Mouse (Mus musculus): ENCODE results near the gene Wdr41. TPM values are rescaled to one million over a fixed set of nuclear protein-coding genes. Genes with fewer than 3 reads are reported as not detected.
A peak's percentile ranks its signal among the peaks of the same experiment; 100 is the strongest.

Wdr41 gene
- polyA plus RNA-seq (2012; rRNA removed) = 19.4 and 22.9 TPM in 2 replicates

- TF ChIP-seq POLR2A (IDR thresholded peaks at IDR 0.05; ENCODE audit: borderline replicate concordance, extremely low read depth, insufficient read depth, insufficient read length, poor library complexity, severe bottlenecking) (peak; percentile 60), CTCF (IDR thresholded peaks at IDR 0.05; ENCODE audit: borderline replicate concordance, extremely low read depth, insufficient read depth, insufficient read length) (peak; percentile 99)
- DNase-seq (ENCODE audit: low read depth) = peak; percentile 97
These were observed at the start of gene Wdr41 for GRCm38 (mm10) chr13:94976219-94977186. Gene Wdr41, plus strand, starts transcription at chr13:94976344.

DNA sequence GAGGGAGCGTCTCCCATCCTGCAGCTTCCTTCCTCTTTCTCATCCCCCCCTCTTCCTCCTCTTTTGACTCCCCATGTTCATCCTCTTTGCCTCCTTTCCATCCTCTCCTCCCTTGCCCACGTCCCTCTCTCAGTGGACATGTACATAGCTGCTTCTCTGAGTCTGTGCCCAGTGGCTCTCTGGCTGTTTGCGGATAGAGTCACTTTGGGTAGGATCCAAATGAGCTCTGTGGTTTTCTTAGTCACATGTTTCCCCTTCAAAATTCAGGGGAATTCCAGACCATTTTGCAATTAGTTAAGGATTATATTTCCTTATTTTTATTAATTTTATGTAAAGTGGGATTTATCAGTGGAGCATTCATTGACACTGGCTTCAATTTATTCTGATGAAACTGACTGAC, 48.1 kb upstream of the Wdr41 start:
- DNase-seq (ENCODE audit: low read depth) = no peak
- no peak for TF ChIP-seq POLR2A (IDR thresholded peaks at IDR 0.05; ENCODE audit: borderline replicate concordance, extremely low read depth, insufficient read depth, insufficient read length, poor library complexity, severe bottlenecking)
- no peak for TF ChIP-seq CTCF (IDR thresholded peaks at IDR 0.05; ENCODE audit: borderline replicate concordance, extremely low read depth, insufficient read depth, insufficient read length)

DNA sequence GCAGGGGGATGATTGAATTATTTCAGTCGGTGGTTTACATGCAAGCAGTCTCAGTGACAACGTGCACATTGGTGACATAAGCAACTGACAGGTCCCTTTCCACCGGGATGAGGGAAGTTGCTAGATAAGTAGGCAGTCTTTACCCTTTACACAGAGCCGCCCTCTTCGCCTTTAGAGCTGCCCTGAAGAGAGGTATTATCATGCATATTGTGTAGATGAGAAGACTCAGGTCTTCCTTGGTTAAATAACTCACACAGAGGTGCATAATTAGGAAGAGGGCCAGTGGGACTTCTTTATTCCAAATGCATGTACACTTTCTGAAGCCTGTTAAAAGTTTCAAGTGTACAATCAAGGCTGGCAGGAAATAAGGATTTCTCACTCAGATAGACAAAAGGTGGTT, 37.7 kb upstream of the Wdr41 start:
- DNase-seq (ENCODE audit: low read depth) = no peak

GRCm38 (mm10) chr13:94940104-94940503, 36.0 kb upstream of the Wdr41 start:
- TF ChIP-seq POLR2A (IDR thresholded peaks at IDR 0.05; ENCODE audit: borderline replicate concordance, extremely low read depth, insufficient read depth, insufficient read length, poor library complexity, severe bottlenecking) (no peak), CTCF (IDR thresholded peaks at IDR 0.05; ENCODE audit: borderline replicate concordance, extremely low read depth, insufficient read depth, insufficient read length) (no peak)
- peak; percentile 10 for DNase-seq (ENCODE audit: low read depth)

More for the DNA sequence above, 37.7 kb upstream of the Wdr41 start:
- no peak for TF ChIP-seq POLR2A (IDR thresholded peaks at IDR 0.05; ENCODE audit: borderline replicate concordance, extremely low read depth, insufficient read depth, insufficient read length, poor library complexity, severe bottlenecking)
- no peak for TF ChIP-seq CTCF (IDR thresholded peaks at IDR 0.05; ENCODE audit: borderline replicate concordance, extremely low read depth, insufficient read depth, insufficient read length)

- TF ChIP-seq POLR2A (IDR thresholded peaks at IDR 0.05; ENCODE audit: borderline replicate concordance, extremely low read depth, insufficient read depth, insufficient read length, poor library complexity, severe bottlenecking) (no peak), CTCF (IDR thresholded peaks at IDR 0.05; ENCODE audit: borderline replicate concordance, extremely low read depth, insufficient read depth, insufficient read length) (peak; percentile 82; the same call in 1 of the 2 replicates)
- DNase-seq (ENCODE audit: low read depth) = peak; percentile 86
These were observed 34.9 kb upstream of the Wdr41 start for GRCm38 (mm10) chr13:94941230-94941629.

DNA sequence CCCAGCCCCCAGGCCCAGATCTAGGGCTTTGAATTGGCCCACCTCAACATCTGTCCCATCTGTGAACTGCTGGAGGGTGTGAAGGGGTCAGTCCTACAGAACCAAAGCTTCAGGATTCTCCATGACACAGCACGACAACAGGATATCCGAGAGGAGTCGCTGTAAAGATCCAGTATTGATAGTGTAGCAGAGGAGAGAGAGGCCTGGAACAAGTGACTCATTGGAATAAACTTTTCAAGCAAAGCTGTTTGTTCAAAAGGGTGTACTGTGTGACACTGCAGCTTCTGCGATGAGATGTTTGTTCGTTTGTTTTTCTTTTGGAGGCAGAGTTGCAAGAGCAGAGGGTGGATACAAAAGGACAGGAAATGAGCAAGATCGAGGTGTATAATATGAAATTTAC, 20.2 kb upstream of the Wdr41 start:
- TF ChIP-seq POLR2A (IDR thresholded peaks at IDR 0.05; ENCODE audit: borderline replicate concordance, extremely low read depth, insufficient read depth, insufficient read length, poor library complexity, severe bottlenecking) (no peak), CTCF (IDR thresholded peaks at IDR 0.05; ENCODE audit: borderline replicate concordance, extremely low read depth, insufficient read depth, insufficient read length) (no peak)
- no peak for DNase-seq (ENCODE audit: low read depth)

DNA sequence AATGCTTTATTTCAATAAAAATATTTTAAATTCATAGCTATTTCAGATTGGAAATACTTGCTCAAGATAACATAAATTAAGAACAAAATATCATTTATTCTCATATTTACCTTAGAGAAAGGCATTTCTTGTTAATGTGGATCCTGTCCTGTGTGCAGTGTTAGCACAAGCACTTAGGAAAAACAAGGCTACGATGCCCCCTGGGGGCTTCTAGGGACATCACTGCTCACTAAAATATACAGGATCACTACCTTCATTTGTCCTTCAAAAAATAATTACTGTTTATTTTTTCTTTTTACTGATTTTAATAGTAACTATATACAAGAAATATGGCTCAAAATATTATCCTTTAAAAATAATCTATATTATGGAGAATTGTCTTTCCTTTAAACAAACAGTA, 18.2 kb upstream of the Wdr41 start:
- peak; percentile 71 for DNase-seq (ENCODE audit: low read depth)
- TF ChIP-seq POLR2A (IDR thresholded peaks at IDR 0.05; ENCODE audit: borderline replicate concordance, extremely low read depth, insufficient read depth, insufficient read length, poor library complexity, severe bottlenecking) (no peak), CTCF (IDR thresholded peaks at IDR 0.05; ENCODE audit: borderline replicate concordance, extremely low read depth, insufficient read depth, insufficient read length) (peak; percentile 57; the same call in 1 of the 2 replicates)

- no peak for TF ChIP-seq POLR2A (IDR thresholded peaks at IDR 0.05; ENCODE audit: borderline replicate concordance, extremely low read depth, insufficient read depth, insufficient read length, poor library complexity, severe bottlenecking)
- TF ChIP-seq CTCF (IDR thresholded peaks at IDR 0.05; ENCODE audit: borderline replicate concordance, extremely low read depth, insufficient read depth, insufficient read length) = no peak
- DNase-seq (ENCODE audit: low read depth) = peak; percentile 57
These were observed 6.1 kb upstream of the Wdr41 start for GRCm38 (mm10) chr13:94969992-94970553.

DNA sequence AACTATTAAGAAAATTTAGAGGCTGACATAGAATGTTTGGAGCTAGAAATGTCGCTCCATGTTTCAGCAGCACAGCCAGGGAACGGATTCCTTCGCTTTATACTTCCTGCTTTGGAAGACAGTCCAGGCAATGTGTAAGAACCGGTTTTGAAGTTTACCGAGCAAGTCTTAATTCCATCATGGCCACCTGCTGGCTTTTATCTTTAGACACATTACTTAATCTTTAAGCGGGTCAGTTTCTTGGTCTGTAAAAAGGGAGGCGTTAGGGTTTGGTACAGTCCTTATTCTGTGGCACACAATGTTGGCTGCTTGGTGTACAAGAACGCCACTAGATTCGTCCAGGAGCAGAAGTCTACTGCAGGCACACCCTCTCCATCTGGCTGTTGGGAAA, 321 bp upstream of the Wdr41 start:
- TF ChIP-seq CTCF (IDR thresholded peaks at IDR 0.05; ENCODE audit: borderline replicate concordance, extremely low read depth, insufficient read depth, insufficient read length) = no peak
- no peak for TF ChIP-seq POLR2A (IDR thresholded peaks at IDR 0.05; ENCODE audit: borderline replicate concordance, extremely low read depth, insufficient read depth, insufficient read length, poor library complexity, severe bottlenecking)
- DNase-seq (ENCODE audit: low read depth) = no peak

DNA sequence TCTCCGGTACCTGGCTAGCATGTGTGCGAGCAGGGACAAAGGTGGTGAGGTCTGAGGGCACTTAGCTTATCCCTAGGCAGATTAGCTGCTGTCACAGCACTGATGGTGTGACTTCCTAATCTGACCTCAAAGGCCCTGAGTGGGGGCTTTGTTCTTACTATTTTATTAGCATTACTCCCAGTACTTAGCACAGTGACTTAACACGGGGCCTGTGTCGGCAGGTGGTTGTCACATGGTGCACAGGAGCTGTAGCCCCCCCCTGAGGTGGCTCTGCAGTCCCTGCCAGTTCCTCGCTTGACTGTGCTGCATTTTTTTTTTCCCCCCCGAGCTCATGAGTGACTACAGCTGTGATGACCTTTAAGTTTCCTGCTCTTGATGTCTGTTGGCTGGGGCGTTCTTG, 2.9 kb downstream of the Wdr41 start:
- peak; percentile 9 for DNase-seq (ENCODE audit: low read depth)
- TF ChIP-seq CTCF (IDR thresholded peaks at IDR 0.05; ENCODE audit: borderline replicate concordance, extremely low read depth, insufficient read depth, insufficient read length) = no peak
- no peak for TF ChIP-seq POLR2A (IDR thresholded peaks at IDR 0.05; ENCODE audit: borderline replicate concordance, extremely low read depth, insufficient read depth, insufficient read length, poor library complexity, severe bottlenecking)

GRCm38 (mm10) chr13:94990516-94990915, 14.4 kb downstream of the Wdr41 start:
- TF ChIP-seq CTCF (IDR thresholded peaks at IDR 0.05; ENCODE audit: borderline replicate concordance, extremely low read depth, insufficient read depth, insufficient read length) (no peak), POLR2A (IDR thresholded peaks at IDR 0.05; ENCODE audit: borderline replicate concordance, extremely low read depth, insufficient read depth, insufficient read length, poor library complexity, severe bottlenecking) (no peak)
- no peak for DNase-seq (ENCODE audit: low read depth)

All from brain, embryonic 14.5 days (tissue).